Mouse (Mus musculus) embryonic facial prominence, embryonic 15.5 days (tissue): ENCODE data around the gene Itgb5. TPM values are rescaled to one million over a fixed set of nuclear protein-coding genes. Genes with fewer than 3 reads are reported as not detected.

Experiments used
- ATAC-seq: fragments of 200-750 bp; cut with Nextera tagmentation; 2 replicates; pipeline ENCODE4 v1.8.0; 2017; ENCODE audit warnings: low read depth, moderate TSS enrichment; ENCODE audit not compliant: insufficient number of reproducible peaks, low FRiP score, low TSS enrichment
- H3K27ac ChIP-seq: fragments of 300-500 bp; sonication (generic); replicated peaks from 2 replicates; pipeline ENCODE4 v1.5.1; 2015; ENCODE audit warnings: mild to moderate bottlenecking, inconsistent platforms
- H3K27me3 ChIP-seq: fragments of 300-500 bp; sonication (generic); 2 replicates; pipeline ENCODE4 v1.6.1; 2015; ENCODE audit warnings: inconsistent platforms
- H3K36me3 ChIP-seq: fragments of 300-500 bp; sonication (generic); 2 replicates; pipeline ENCODE4 v1.6.1; 2015; ENCODE audit warnings: mild to moderate bottlenecking, inconsistent platforms
- H3K4me1 ChIP-seq: fragments of 300-500 bp; sonication (generic); 2 replicates; pipeline ENCODE4 v1.6.1; 2015; ENCODE audit warnings: inconsistent platforms
- H3K4me2 ChIP-seq: fragments of 300-500 bp; sonication (generic); replicated peaks from 2 replicates; pipeline ENCODE4 v1.6.1; 2015; ENCODE audit warnings: mild to moderate bottlenecking, inconsistent platforms
- H3K4me3 ChIP-seq: fragments of 300-500 bp; sonication (generic); replicated peaks from 2 replicates; pipeline ENCODE4 v1.5.1; 2015; ENCODE audit warnings: mild to moderate bottlenecking, inconsistent platforms
- H3K9ac ChIP-seq: fragments of 300-500 bp; sonication (generic); 2 replicates; pipeline ENCODE4 v1.6.1; 2015; ENCODE audit warnings: inconsistent platforms
- H3K9me3 ChIP-seq: fragments of 300-500 bp; sonication (generic); replicated peaks from 2 replicates; pipeline ENCODE4 v1.6.1; 2016; ENCODE audit warnings: inconsistent platforms
- WGBS: fragments of 180-500 bp; shearing (Covaris S2); methylation state at CpG from one replicate; pipeline ENCODE4 v1.1.7; 2015; 5-methylcytosine and 5-hydroxymethylcytosine counted together
- polyA plus RNA-seq: library from polyadenylated mRNA; unstranded; fragments of >200 nt; fragmentation: Nextera tagmentation; extraction: Ambion mirVana; gene quantifications from 2 replicates; pipeline ENCODE4 v1.2.1, GENCODE M21; 2015

Gene Itgb5
- polyA plus RNA-seq, 1 experiment from 2014 or later, result 123 TPM

- Histone ChIP-seq H3K36me3 (no peaks in the 10 kb centered on the region), H3K4me3 (peak overlapping the region; percentile 37), H3K9me3 (no peaks in the 10 kb centered on the region), H3K27ac (peak overlapping the region; percentile 92), H3K4me2 (peak overlapping the region; percentile 61), H3K9ac (no peak overlapping the region; the same call in 1 of the 2 replicates), H3K27me3 (no peaks in the 10 kb centered on the region), H3K4me1 (peaks cover 59% of the 10 kb centered on the region)
- ATAC-seq, result no peak
- WGBS, result 11% methylated on average over 5 of the region's 5 CpGs
Observed at GRCm38 (mm10) chr16:33833429-33833753, 3.9 kb downstream of the Itgb5 start.

GRCm38 (mm10) chr16:33833781-33834482 is 4.5 kb downstream of the Itgb5 start:
- Histone ChIP-seq H3K4me3 (peak overlapping the region; percentile 37), H3K9ac (no peak overlapping the region; the same call in 1 of the 2 replicates), H3K36me3 (no peaks in the 10 kb centered on the region), H3K9me3 (no peaks in the 10 kb centered on the region), H3K27ac (peak overlapping the region; percentile 92), H3K4me1 (peaks cover 58% of the 10 kb centered on the region), H3K4me2 (peak overlapping the region; percentile 61), H3K27me3 (no peaks in the 10 kb centered on the region)
- ATAC-seq, result no peak
- 7% methylated on average over 25 of the region's 25 CpGs for WGBS

GRCm38 (mm10) chr16:33836676-33837075 is 7.2 kb downstream of the Itgb5 start:
- Histone ChIP-seq H3K27ac (peak overlapping the region; percentile 76), H3K36me3 (no peaks in the 10 kb centered on the region), H3K27me3 (no peaks in the 10 kb centered on the region), H3K4me3 (no peak overlapping the region), H3K9me3 (no peaks in the 10 kb centered on the region), H3K4me2 (no peak overlapping the region), H3K9ac (no peak overlapping the region), H3K4me1 (peaks cover 73% of the 10 kb centered on the region)
- 62% methylated on average over 3 of the region's 3 CpGs for WGBS
- no peak for ATAC-seq

- Histone ChIP-seq H3K27ac (peak overlapping the region; percentile 76), H3K4me1 (peaks cover 70% of the 10 kb centered on the region), H3K4me3 (no peak overlapping the region), H3K4me2 (no peak overlapping the region), H3K9me3 (no peaks in the 10 kb centered on the region), H3K9ac (no peak overlapping the region), H3K36me3 (no peaks in the 10 kb centered on the region), H3K27me3 (no peaks in the 10 kb centered on the region)
- no peak for ATAC-seq
- WGBS, result 62% methylated on average over 3 of the region's 3 CpGs
Observed at GRCm38 (mm10) chr16:33837191-33837590, 7.7 kb downstream of the Itgb5 start.

GRCm38 (mm10) chr16:33840616-33841015 is 11.2 kb downstream of the Itgb5 start:
- 0 out of 2 replicates have a peak, but pooled peaks cover 3% of the 10 kb centered on the region for H3K36me3 ChIP-seq
- H3K4me1 ChIP-seq, result peaks cover 42% of the 10 kb centered on the region
- H3K27ac ChIP-seq, result no peak overlapping the region
- H3K9me3 ChIP-seq, result no peaks in the 10 kb centered on the region
- ATAC-seq, result no peak
- no peak overlapping the region for H3K4me3 ChIP-seq
- no peaks in the 10 kb centered on the region for H3K27me3 ChIP-seq
- H3K4me2 ChIP-seq, result no peak overlapping the region
- no peak overlapping the region for H3K9ac ChIP-seq
- WGBS, result 53% methylated on average over 6 of the region's 6 CpGs

- H3K4me1 ChIP-seq, result peaks cover 31% of the 10 kb centered on the region
- WGBS, result 58% methylated on average over 12 of the region's 12 CpGs
- no peak overlapping the region for H3K4me2 ChIP-seq
- H3K27me3 ChIP-seq, result no peaks in the 10 kb centered on the region
- H3K9me3 ChIP-seq, result no peaks in the 10 kb centered on the region
- no peak overlapping the region for H3K4me3 ChIP-seq
- H3K9ac ChIP-seq, result no peak overlapping the region
- H3K36me3 ChIP-seq, result peaks cover 17% of the 10 kb centered on the region
- no peak overlapping the region for H3K27ac ChIP-seq
- ATAC-seq, result no peak
Observed at GRCm38 (mm10) chr16:33842081-33842880, 12.8 kb downstream of the Itgb5 start.

- no peak for ATAC-seq
- 56% methylated on average over 4 of the region's 4 CpGs for WGBS
- Histone ChIP-seq H3K9ac (no peak overlapping the region), H3K36me3 (peaks cover 17% of the 10 kb centered on the region), H3K9me3 (no peaks in the 10 kb centered on the region), H3K4me1 (peaks cover 15% of the 10 kb centered on the region; the same call in 1 of the 2 replicates), H3K27ac (no peak overlapping the region), H3K4me3 (no peak overlapping the region), H3K27me3 (no peaks in the 10 kb centered on the region), H3K4me2 (no peak overlapping the region)
Observed at GRCm38 (mm10) chr16:33844150-33844611, 14.7 kb downstream of the Itgb5 start.

GRCm38 (mm10) chr16:33844866-33845265 is 15.4 kb downstream of the Itgb5 start:
- no peaks in the 10 kb centered on the region for H3K27me3 ChIP-seq
- no peak overlapping the region for H3K4me3 ChIP-seq
- peaks cover 17% of the 10 kb centered on the region for H3K36me3 ChIP-seq
- H3K9me3 ChIP-seq, result no peaks in the 10 kb centered on the region
- peaks cover 11% of the 10 kb centered on the region; the same call in 1 of the 2 replicates for H3K4me1 ChIP-seq
- no peak for ATAC-seq
- no peak overlapping the region; the same call in 1 of the 2 replicates for H3K27ac ChIP-seq
- 69% methylated on average over 6 of the region's 6 CpGs for WGBS
- no peak overlapping the region for H3K4me2 ChIP-seq
- no peak overlapping the region for H3K9ac ChIP-seq

- H3K9me3 ChIP-seq, result no peaks in the 10 kb centered on the region
- no peak for ATAC-seq
- no peak overlapping the region for H3K27ac ChIP-seq
- H3K4me3 ChIP-seq, result no peak overlapping the region
- H3K36me3 ChIP-seq, result peaks cover 6% of the 10 kb centered on the region; the same call in 1 of the 2 replicates
- no peaks in the 10 kb centered on the region for H3K27me3 ChIP-seq
- H3K9ac ChIP-seq, result no peak overlapping the region
- 0 out of 2 replicates have a peak, but pooled peaks cover 7% of the 10 kb centered on the region for H3K4me1 ChIP-seq
- H3K4me2 ChIP-seq, result no peak overlapping the region
Observed at GRCm38 (mm10) chr16:33853271-33853670, 23.8 kb downstream of the Itgb5 start.

- no peak overlapping the region for H3K27ac ChIP-seq
- 80% methylated on average over 2 of the region's 2 CpGs for WGBS
- no peak overlapping the region for H3K4me2 ChIP-seq
Observed at GRCm38 (mm10) chr16:33858766-33859165, 29.3 kb downstream of the Itgb5 start.

GRCm38 (mm10) chr16:33859380-33859779 is 29.9 kb downstream of the Itgb5 start:
- peaks cover 29% of the 10 kb centered on the region for H3K4me1 ChIP-seq
- no peak for ATAC-seq
- no peak overlapping the region for H3K27ac ChIP-seq
- H3K9ac ChIP-seq, result no peak overlapping the region
- no peak overlapping the region for H3K4me3 ChIP-seq
- H3K9me3 ChIP-seq, result no peaks in the 10 kb centered on the region
- no peak overlapping the region for H3K4me2 ChIP-seq
- H3K27me3 ChIP-seq, result no peaks in the 10 kb centered on the region
- no peaks in the 10 kb centered on the region for H3K36me3 ChIP-seq
- 58% methylated on average over 5 of the region's 5 CpGs for WGBS

More at GRCm38 (mm10) chr16:33858766-33859165, 29.3 kb downstream of the Itgb5 start:
- no peak for ATAC-seq
- H3K9ac ChIP-seq, result no peak overlapping the region
- no peaks in the 10 kb centered on the region for H3K9me3 ChIP-seq
- no peak overlapping the region for H3K4me3 ChIP-seq
- H3K36me3 ChIP-seq, result no peaks in the 10 kb centered on the region
- peaks cover 29% of the 10 kb centered on the region for H3K4me1 ChIP-seq
- no peaks in the 10 kb centered on the region for H3K27me3 ChIP-seq
